Mouse (Mus musculus) embryonic fibroblast, embryonic 13.5 days (primary cell): ENCODE results near the gene Rab5c.

Experiments used
- CTCF ChIP-seq: IDR thresholded peaks from 2 replicates; pipeline ENCODE4 v1.5.1; 2011; ENCODE audit warnings: mild to moderate bottlenecking, control low read depth, low read length, moderate library complexity, borderline replicate concordance; ENCODE audit not compliant: insufficient read depth
- POLR2A ChIP-seq: IDR thresholded peaks from 2 replicates; pipeline ENCODE4 v1.6.1; 2011; ENCODE audit warnings: low read depth, mild to moderate bottlenecking, control low read depth, low read length, moderate library complexity

GRCm38 (mm10) chr11:100692164-100692616, 45.8 kb downstream of the Rab5c start, which contains the start of gene Zfp385c:
- TF ChIP-seq POLR2A (no peak), CTCF (no peak)
